Mouse (Mus musculus): ENCODE results near the gene Trim14.

DNA sequence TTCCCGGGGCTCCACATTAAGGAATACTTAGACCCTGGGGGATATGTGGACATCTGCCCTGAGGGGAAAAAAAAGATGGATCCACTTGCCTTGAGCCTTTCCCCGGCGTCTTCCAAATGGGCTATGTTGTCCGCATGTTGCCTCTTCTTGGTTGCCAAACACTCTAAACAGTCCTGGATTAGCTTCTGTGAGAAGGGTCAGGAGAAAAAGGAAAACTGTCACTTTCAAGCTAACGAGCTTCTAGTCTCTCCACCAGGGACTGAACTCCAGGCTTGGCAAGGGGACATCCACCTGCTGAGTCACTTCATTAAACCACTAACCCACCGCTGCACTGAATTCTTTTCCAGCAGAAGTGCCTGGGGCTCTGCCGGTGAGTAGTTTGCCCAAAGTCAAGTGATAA, 3.0 kb downstream of the Trim14 start:
- no peak for TF ChIP-seq POLR2A (IDR thresholded peaks at IDR 0.05; ENCODE audit: borderline replicate concordance, extremely low read depth, low read depth, low read length)
- TF ChIP-seq CTCF (IDR thresholded peaks at IDR 0.05; ENCODE audit: insufficient read depth, low read length), result no peak

Data from lung, adult 2 months (tissue).